Mouse (Mus musculus) liver, embryonic 15.5 days (tissue): Measurements from ENCODE around the gene Capn8. TPM values are rescaled to one million over a fixed set of nuclear protein-coding genes. Genes with fewer than 3 reads are reported as not detected.
A peak's percentile ranks its signal among the peaks of the same experiment; 100 is the strongest.

ENCODE experiments used
- ATAC-seq: fragments of 200-750 bp; cut with Nextera tagmentation; 2 replicates; pipeline ENCODE4 v1.8.0; 2017; ENCODE audit warnings: moderate number of reproducible peaks, mild to moderate bottlenecking, moderate library complexity; ENCODE audit not compliant: insufficient read depth
- H3K27ac ChIP-seq: fragments of 300-500 bp; sonication (generic); replicated peaks from 2 replicates; pipeline ENCODE4 v1.5.1; 2015; ENCODE audit warnings: mild to moderate bottlenecking, inconsistent platforms
- H3K27me3 ChIP-seq: fragments of 300-500 bp; sonication (generic); 2 replicates; pipeline ENCODE4 v1.6.1; 2015; ENCODE audit warnings: mild to moderate bottlenecking, inconsistent platforms
- H3K36me3 ChIP-seq: fragments of 300-500 bp; sonication (generic); replicated peaks from 2 replicates; pipeline ENCODE4 v1.6.1; 2015; ENCODE audit warnings: moderate library complexity, mild to moderate bottlenecking, inconsistent platforms
- H3K4me1 ChIP-seq: fragments of 300-500 bp; sonication (generic); replicated peaks from 2 replicates; pipeline ENCODE4 v1.6.1; 2015; ENCODE audit warnings: inconsistent platforms
- H3K4me2 ChIP-seq: fragments of 300-500 bp; sonication (generic); 2 replicates; pipeline ENCODE4 v1.6.1; 2015; ENCODE audit warnings: moderate library complexity, mild to moderate bottlenecking, inconsistent platforms
- H3K4me3 ChIP-seq: fragments of 300-500 bp; sonication (generic); replicated peaks from 2 replicates; pipeline ENCODE4 v1.5.1; 2015; ENCODE audit warnings: mild to moderate bottlenecking, inconsistent platforms
- H3K9ac ChIP-seq: fragments of 300-500 bp; sonication (generic); 2 replicates; pipeline ENCODE4 v1.6.1; 2015; ENCODE audit warnings: moderate library complexity, mild to moderate bottlenecking, inconsistent platforms
- H3K9me3 ChIP-seq: fragments of 300-500 bp; sonication (generic); replicated peaks from 2 replicates; pipeline ENCODE4 v1.6.1; 2016; ENCODE audit warnings: inconsistent platforms
- WGBS: fragments of 180-500 bp; shearing (Covaris S2); methylation state at CpG from one replicate; pipeline ENCODE4 v1.1.7; 2015; ENCODE audit warnings: mixed read lengths; ENCODE audit not compliant: insufficient replicate concordance; 5-methylcytosine and 5-hydroxymethylcytosine counted together
- polyA plus RNA-seq: library from polyadenylated mRNA; unstranded; fragments of >200 nt; fragmentation: Nextera tagmentation; extraction: Ambion mirVana; gene quantifications from 2 replicates; pipeline ENCODE4 v1.2.1, GENCODE M21; 2015

Capn8 gene
- polyA plus RNA-seq, 1 experiment from 2014 or later, result not detected

DNA sequence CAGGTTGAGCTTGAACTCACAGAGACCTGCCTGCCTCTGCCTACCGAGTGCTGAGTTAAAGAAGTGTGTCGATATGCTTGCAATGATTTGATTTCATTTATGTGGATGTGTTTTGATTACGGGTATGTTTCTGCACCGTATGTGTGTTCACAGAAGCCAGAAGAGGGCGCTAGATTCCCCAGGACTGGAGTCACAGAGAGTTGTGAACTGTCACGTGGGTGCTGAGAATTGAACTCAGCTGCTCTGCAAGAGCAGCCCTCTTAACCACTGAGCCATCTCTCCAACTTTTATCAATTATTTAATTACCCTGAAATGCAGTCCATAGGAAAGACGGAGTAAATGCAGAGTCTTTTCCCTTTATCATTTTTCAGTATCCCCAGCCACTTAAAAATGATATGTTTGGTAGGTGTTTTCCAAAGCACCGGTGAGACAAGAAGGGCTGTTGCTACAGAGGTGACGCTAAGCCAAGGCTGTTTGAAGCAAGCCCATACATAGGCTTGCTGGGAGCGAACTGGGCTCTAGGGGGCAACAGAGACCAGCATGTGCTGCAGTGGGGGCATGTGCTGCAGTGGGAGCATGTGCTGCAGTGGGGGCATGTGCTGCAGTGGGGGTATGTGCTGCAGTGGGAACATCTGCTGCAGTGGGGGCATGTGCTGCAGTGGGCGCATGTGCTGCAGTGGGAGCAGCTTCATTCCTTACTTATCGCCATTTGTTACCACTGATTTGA is 11.0 kb upstream of the Capn8 start:
- no peak overlapping the region for H3K4me2 ChIP-seq
- no peaks in the 10 kb centered on the region for H3K36me3 ChIP-seq
- no peaks in the 10 kb centered on the region for H3K4me1 ChIP-seq
- no peak overlapping the region for H3K9ac ChIP-seq
- H3K27me3 ChIP-seq, result no peaks in the 10 kb centered on the region
- no peak for ATAC-seq
- H3K27ac ChIP-seq, result no peak overlapping the region
- H3K4me3 ChIP-seq, result no peak overlapping the region
- 55% methylated on average over 12 of the region's 12 CpGs for WGBS
- no peaks in the 10 kb centered on the region for H3K9me3 ChIP-seq

DNA sequence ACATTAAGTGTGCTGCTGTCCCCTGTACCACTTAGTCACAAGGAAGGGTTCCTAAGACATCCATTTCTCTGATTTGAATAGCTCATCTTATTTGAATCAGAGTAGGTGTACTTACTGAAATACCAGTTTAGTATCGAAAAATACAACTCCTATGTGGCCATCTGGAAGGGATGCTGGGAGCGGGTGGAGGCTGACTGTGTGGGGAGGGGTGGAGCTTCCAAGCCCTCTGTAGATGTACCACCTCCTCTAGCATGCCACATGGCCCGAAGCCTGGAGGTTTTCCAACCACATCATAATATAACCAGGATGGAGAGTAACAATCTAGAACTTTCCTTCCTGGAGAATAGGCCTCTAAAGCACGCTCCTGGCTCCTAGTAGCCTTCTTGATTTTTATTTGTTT is 6.5 kb upstream of the Capn8 start:
- Histone ChIP-seq H3K4me1 (peaks cover 6% of the 10 kb centered on the region; the same call in 1 of the 2 replicates), H3K4me2 (no peak overlapping the region), H3K4me3 (no peak overlapping the region), H3K27me3 (no peaks in the 10 kb centered on the region), H3K9ac (no peak overlapping the region), H3K9me3 (no peaks in the 10 kb centered on the region), H3K27ac (no peak overlapping the region), H3K36me3 (no peaks in the 10 kb centered on the region)
- ATAC-seq, result no peak
- 62% methylated on average over 4 of the region's 4 CpGs for WGBS

DNA sequence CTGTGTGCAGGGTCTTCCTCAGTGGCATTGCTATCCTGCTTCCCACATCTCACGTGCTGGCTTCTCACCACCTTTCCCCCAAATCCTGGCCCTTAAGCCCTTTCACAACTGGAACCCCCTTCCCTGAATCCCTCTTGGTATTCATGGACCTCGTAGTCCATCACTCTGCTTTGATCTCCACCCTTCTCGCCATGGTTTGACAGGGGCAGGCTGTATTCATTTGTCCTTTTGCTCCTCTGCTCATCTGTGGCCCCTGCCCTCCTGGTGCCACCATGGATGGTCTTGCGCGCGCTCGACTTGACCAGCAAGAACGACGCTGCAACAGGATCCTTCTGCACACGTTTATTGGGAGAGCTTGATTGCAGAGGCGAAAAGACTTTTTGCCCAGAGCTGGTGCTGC is 5.3 kb upstream of the Capn8 start:
- H3K9ac ChIP-seq, result no peak overlapping the region
- H3K4me2 ChIP-seq, result no peak overlapping the region
- peaks cover 6% of the 10 kb centered on the region; the same call in 1 of the 2 replicates for H3K4me1 ChIP-seq
- no peaks in the 10 kb centered on the region for H3K9me3 ChIP-seq
- WGBS, result 79% methylated on average over 11 of the region's 11 CpGs
- H3K36me3 ChIP-seq, result no peaks in the 10 kb centered on the region
- no peak for ATAC-seq
- no peak overlapping the region for H3K4me3 ChIP-seq
- no peak overlapping the region for H3K27ac ChIP-seq
- H3K27me3 ChIP-seq, result no peaks in the 10 kb centered on the region

DNA sequence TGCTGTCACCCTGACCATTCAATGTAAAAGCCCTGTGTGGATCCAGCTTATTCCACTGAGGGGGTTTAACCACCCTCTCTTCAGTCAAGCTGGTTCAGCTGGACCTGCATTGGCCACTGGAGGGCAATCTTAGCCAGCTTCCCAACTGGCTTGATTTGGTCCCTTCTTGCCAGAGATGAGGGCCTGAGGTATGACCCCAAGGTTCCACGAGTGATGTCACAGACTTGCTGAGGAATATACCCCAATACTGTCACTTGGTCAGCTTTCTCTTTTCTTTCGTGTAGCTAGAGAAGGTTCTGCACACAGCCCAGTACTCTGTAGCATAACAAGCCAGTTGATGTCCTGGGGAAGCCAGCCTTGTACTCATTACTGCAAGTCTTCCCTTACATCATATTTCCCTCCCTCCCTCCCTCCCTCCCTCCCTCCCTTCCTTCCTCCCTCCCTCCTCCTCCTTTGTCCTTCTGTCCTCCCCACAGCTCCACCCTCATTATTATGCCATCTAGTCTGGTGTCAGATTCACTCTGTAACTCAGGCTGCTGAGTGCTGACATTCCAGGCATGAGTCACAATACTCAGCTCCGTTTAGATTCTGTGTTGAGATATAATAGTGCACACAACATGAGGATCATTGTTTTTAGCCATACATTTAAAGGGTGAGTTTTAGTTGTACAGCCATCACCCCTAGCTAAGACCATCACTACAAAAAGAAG is 4.3 kb upstream of the Capn8 start:
- WGBS, result 17% methylated on average over 3 of the region's 3 CpGs

DNA sequence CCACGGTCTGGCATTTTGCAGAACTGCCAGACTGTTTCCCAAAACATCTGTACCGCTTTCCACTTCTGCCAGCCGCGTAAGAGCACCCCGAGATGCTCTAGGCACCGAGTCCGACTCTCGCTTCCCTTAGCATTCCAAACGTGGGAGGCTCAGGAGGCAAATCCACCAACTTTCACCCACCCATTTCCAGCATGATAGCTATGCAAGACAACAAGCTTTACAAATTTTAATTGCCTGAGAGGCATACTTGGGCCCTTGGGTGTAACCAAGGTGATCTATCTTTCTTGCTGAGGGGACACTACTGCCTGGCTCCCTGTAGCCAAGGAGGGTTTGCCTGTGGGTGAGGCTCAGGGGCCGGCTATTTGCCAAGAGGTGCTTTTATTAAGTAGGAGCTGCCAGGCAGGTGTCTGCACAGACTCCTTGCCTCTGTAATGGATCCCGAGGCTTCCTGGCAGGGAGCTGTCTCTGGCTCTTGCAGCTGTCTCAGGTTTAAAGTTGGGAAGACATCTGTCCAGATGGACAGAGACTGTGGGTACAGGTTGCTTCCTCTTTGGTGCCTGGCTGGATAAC is 2.8 kb upstream of the Capn8 start:
- Histone ChIP-seq H3K4me3 (no peak overlapping the region), H3K27ac (no peak overlapping the region), H3K4me1 (peaks cover 6% of the 10 kb centered on the region; the same call in 1 of the 2 replicates), H3K4me2 (no peak overlapping the region), H3K9ac (no peak overlapping the region), H3K36me3 (no peaks in the 10 kb centered on the region), H3K27me3 (no peaks in the 10 kb centered on the region), H3K9me3 (no peaks in the 10 kb centered on the region)
- no peak for ATAC-seq
- whole genome bisulfite sequencing, result 69% methylated on average over 11 of the region's 11 CpGs

More for the DNA sequence above, 4.3 kb upstream of the Capn8 start:
- Histone ChIP-seq H3K4me3 (no peak overlapping the region), H3K27me3 (no peaks in the 10 kb centered on the region), H3K4me2 (no peak overlapping the region), H3K9me3 (no peaks in the 10 kb centered on the region), H3K9ac (no peak overlapping the region), H3K4me1 (peaks cover 6% of the 10 kb centered on the region; the same call in 1 of the 2 replicates), H3K36me3 (no peaks in the 10 kb centered on the region), H3K27ac (no peak overlapping the region)
- no peak for ATAC-seq

DNA sequence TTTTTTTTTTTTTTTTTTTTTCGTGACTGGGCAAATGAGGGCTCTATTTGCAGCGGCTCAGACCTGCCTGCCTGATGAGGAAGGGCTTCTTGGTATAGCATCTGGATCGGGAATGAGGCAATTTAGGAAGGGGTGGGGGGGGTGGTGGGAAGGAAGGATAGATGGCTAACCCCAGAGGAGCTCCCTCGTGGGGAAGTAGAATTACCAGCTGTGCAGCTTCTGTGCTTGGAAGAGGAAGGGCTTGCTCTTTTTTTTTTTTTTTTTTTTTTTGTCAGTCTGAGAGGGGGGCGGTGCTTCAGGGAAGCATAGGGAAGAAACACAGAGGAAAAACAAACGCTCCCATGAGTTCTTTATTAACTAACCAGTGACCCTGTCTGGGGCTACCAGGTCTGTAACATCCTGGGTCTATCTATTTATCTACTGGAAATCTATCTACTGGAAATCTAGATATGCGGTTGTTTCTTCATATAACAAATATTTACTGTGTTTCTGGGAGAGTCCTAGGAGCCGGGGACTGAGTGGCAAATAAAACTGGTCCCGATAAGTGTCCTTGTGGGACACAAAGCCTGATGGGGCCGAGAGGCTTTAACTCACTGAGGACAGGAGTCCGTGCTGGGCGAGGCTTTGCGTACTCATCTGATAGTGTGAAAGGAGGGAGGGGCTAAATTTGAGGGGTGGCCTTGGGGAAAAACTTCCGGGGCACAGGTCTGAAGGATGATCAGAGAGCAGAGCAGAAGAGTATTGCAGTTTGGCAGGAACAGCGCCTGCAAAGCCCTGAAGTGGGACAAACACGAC is 2.0 kb upstream of the Capn8 start:
- no peaks in the 10 kb centered on the region for H3K9me3 ChIP-seq
- no peak overlapping the region for H3K27ac ChIP-seq

DNA sequence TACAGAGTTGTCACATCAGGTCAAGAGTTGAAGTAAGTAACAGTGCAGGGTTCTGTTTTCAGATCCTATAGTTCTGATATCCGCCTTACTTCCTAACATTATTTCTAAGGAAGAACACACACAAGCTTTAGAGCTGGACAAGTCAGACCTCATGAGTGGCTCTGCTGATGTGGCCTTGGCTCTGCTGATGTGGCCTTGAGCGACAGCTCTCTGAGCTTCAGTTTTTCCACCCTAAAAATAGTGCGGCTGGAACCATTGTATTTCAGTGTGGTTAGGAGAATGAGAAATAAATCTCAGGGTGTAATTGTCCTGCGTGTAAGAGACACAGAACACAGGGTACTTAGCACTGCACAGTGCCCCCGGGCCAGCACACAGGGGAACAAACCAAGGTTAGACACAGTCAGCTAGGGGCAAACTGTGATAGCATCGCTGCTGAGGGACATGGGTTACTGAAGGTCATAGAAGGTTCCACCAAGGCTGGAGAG is 586 bp downstream of the Capn8 start:
- Histone ChIP-seq H3K4me3 (no peak overlapping the region), H3K36me3 (no peaks in the 10 kb centered on the region), H3K27ac (no peak overlapping the region), H3K9ac (no peak overlapping the region), H3K9me3 (no peaks in the 10 kb centered on the region), H3K4me2 (no peak overlapping the region), H3K4me1 (peaks cover 6% of the 10 kb centered on the region; the same call in 1 of the 2 replicates), H3K27me3 (no peaks in the 10 kb centered on the region)
- no peak for ATAC-seq
- 68% methylated on average over 6 of the region's 6 CpGs for WGBS

More for the DNA sequence above, 2.0 kb upstream of the Capn8 start:
- no peaks in the 10 kb centered on the region for H3K36me3 ChIP-seq
- 30% methylated on average over 16 of the region's 16 CpGs for WGBS
- no peaks in the 10 kb centered on the region for H3K27me3 ChIP-seq
- H3K4me1 ChIP-seq, result peaks cover 6% of the 10 kb centered on the region; the same call in 1 of the 2 replicates
- H3K4me3 ChIP-seq, result no peak overlapping the region
- H3K4me2 ChIP-seq, result peak overlapping the region; percentile 30
- ATAC-seq, result peak; percentile 20; the same call in 1 of the 2 replicates
- H3K9ac ChIP-seq, result no peak overlapping the region

DNA sequence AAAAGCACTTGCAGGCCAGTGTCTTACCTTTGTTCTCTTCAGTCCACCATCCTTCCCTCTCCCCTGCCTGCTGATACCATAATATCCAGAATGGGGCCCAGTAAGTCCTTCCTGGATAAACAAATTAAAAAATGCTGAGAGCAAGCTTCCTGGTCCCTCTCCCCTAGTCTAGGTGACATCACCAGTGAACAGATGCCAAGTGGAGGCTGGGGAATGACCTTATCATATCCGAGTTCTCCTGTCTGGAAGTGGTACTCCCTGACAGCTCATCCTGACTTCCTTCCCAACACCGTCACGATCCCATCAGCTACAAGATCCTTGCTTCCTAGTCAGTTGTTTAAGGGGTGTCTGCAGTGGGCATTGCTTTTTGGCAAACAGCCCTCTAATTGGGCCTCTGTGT is 6.3 kb downstream of the Capn8 start:
- no peaks in the 10 kb centered on the region for H3K9me3 ChIP-seq
- H3K27ac ChIP-seq, result no peak overlapping the region
- no peak for ATAC-seq
- no peak overlapping the region for H3K4me3 ChIP-seq
- WGBS, result 62% methylated on average over 3 of the region's 3 CpGs
- no peak overlapping the region for H3K4me2 ChIP-seq
- no peaks in the 10 kb centered on the region for H3K27me3 ChIP-seq
- H3K9ac ChIP-seq, result no peak overlapping the region
- H3K36me3 ChIP-seq, result no peaks in the 10 kb centered on the region
- no peaks in the 10 kb centered on the region for H3K4me1 ChIP-seq

DNA sequence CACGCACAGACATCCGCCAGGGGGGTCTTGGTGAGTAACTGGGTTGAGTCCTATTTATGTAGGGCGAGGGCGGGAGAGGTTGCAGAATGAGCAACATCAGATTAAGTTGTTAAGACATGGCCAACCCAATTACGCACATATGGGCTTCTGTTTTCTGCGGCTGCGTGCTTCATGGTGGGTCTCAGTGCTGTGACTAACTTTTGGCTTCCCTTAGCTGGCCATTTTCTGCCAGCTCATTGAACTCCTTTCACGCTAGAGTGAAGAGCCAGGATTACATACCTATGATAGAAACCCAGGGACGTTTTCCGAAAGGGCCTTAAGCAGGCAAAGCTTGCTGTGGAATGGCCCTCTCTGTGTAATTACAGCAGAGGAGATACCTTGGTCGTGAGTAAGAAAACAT is 7.2 kb downstream of the Capn8 start:
- Histone ChIP-seq H3K4me3 (no peak overlapping the region), H3K4me2 (no peak overlapping the region), H3K9me3 (no peaks in the 10 kb centered on the region), H3K27me3 (no peaks in the 10 kb centered on the region), H3K36me3 (no peaks in the 10 kb centered on the region), H3K27ac (no peak overlapping the region), H3K9ac (no peak overlapping the region), H3K4me1 (no peaks in the 10 kb centered on the region)
- ATAC-seq, result no peak
- 74% methylated on average over 11 of the region's 11 CpGs for WGBS

DNA sequence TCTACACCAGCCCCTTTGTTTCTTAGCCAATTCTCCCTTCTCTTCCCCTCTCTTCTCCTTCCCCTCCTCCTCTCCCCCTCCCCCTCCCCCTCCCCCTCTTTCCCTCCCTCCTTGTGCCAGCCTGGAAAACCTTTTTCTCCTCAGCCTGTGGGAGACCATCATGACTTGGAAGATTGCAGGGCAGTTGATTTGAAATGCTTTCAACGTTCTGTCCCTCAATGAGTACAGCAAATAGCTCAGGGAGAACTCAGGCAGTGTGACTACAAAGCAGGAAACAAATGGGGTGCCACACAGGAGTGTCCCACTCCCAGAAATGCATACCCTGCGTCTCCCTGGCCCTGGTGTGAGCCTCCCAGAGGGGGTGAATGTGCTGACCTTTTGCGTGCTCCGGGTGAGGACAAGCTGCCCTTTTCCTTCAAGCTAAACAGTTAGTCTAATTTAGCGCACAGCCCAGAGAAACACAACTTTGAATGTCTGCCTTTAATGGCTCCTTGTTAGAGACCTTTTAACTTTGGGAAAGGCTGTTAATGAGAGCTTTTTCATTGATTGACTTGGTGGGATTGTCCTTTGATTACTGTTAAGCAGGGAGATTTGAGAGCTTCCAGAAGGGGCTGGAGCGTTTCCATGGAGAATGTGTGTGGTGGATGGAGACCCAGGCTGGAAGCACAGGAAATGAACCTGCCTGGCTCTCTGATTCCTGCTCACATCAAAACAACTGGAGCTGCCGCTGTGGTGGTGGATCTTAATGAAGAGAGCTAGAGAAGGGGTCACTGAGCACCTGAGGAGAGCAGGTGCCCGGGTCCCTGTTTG is 9.3 kb downstream of the Capn8 start:
- H3K27ac ChIP-seq, result no peak overlapping the region
- H3K27me3 ChIP-seq, result no peaks in the 10 kb centered on the region
- H3K4me1 ChIP-seq, result no peaks in the 10 kb centered on the region
- H3K36me3 ChIP-seq, result no peaks in the 10 kb centered on the region
- H3K9ac ChIP-seq, result no peak overlapping the region
- no peak for ATAC-seq
- 34% methylated on average over 8 of the region's 8 CpGs for WGBS
- no peak overlapping the region for H3K4me2 ChIP-seq
- H3K4me3 ChIP-seq, result no peak overlapping the region
- no peaks in the 10 kb centered on the region for H3K9me3 ChIP-seq
